Mouse (Mus musculus) stomach, postnatal 0 days (tissue): Measurements from ENCODE around the gene Mpnd.

Experiments
- CTCF ChIP-seq: IDR thresholded peaks from 2 replicates; pipeline ENCODE4 v1.5.1; 2016; ENCODE audit warnings: antibody characterized with exemption, low read depth, mild to moderate bottlenecking, moderate library complexity
- EP300 ChIP-seq: optimal IDR thresholded peaks from 2 replicates; pipeline ENCODE3; 2016; ENCODE audit warnings: antibody characterized with exemption

- TF ChIP-seq CTCF (no peak), EP300 (no peak)
These were observed 4.7 kb downstream of the Mpnd start for GRCm38 (mm10) chr17:56010255-56010654.
